Mouse (Mus musculus) mesoderm, embryonic 11.5 days (tissue): ENCODE results near the gene Actg1.
A peak's percentile ranks its signal among the peaks of the same experiment; 100 is the strongest.
"Not testable (repeated sequence)": the region's sequence is repeated elsewhere in the genome, so short reads cannot be mapped to it uniquely, and the experiment has no call there.

Experiments used
- DNase-seq: peaks from one replicate; pipeline ENCODE4 v3.0.0-alpha.2; 2012; ENCODE audit warnings: low read depth, low spot score

Gene Actg1

DNA sequence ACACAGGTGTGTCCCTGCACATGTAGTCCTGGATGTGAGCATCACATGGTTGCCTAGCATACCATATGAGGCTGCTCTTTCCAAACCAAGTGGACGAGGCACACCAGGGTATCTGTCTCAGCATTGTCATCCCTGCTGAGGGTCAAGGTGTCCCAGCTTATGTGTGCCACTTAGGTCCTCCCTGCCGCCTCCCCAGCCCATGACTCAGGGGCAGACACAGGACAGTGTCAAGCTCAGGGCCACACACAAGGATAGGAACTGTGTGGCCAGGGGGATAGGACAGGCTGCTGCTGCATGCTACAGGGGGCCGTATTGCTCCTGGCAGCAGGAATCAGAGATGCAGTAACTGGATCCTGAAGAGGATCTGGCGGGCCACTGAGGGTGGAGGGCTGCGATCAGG lies 12.4 kb upstream of the Actg1 start:
- DNase-seq = no peak

DNA sequence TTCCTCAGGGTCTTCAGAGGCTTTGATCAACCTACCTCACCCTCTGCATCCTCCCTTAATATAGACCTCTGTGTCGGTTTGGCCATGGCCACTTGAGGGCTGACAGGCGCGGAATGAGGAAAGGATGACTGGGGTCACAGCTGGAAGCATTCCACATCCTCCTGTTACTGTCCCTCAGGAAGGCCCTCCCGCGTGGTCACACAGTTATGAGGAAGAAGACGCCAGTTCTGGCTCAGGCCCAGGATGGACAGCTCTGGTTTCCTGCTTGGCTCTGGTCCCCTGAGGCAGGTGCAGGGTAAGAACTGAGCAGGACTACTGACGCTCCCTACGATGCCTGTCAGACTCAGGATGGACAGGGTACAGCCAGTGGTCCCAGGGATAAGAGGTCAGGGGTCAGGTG lies 11.7 kb upstream of the Actg1 start:
- peak; percentile 30 for DNase-seq

DNA sequence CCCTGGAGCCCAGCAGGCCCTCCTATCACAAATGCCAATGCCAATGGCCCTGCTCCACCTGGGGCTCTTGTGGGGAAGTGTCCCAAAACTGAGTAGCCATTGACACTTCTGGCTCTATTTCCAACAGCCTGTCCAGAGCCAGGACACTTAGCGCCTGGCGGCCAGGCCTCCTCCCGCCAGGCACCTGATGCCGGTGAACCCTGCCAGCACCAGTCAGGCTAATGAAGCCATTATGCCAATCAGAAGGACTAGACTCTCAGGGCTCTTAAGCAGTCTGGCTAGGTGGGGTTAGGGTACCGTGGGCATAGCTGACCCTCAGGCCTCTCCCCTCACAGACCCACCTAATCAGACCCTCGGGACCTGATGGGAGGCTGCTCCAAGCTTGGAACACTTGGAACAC lies 11.0 kb upstream of the Actg1 start:
- no peak for DNase-seq

DNA sequence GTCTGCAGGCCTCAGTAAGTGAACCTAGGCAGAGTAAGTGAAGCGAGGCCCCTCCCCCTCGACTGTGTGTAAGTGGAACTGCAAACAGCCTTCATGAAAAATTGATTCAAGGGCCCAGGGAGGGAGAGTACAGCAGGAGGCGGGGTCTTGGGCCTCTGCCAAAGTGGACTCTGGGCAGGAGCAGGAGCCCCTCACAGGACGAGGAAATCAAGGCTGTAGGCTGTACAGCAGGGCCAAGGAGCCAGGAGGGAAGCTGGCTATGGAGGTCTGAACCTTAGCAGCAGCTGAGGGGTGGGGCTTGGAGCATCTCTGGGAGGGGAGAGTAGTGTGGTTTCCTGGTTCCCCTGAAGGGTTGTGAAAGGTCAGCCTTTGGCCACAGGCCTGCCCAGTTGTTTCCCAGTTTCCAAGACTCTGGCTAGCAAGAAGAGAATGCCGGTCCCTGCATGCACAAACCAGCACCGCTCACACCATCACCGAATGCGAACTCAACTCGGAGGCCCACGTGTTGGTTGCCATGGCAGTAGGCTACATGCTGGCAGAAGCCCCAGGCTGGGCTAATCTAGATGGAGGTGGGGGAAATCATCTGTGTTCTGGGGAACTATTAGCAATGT lies 9.6 kb upstream of the Actg1 start:
- peak; percentile 77 for DNase-seq

DNA sequence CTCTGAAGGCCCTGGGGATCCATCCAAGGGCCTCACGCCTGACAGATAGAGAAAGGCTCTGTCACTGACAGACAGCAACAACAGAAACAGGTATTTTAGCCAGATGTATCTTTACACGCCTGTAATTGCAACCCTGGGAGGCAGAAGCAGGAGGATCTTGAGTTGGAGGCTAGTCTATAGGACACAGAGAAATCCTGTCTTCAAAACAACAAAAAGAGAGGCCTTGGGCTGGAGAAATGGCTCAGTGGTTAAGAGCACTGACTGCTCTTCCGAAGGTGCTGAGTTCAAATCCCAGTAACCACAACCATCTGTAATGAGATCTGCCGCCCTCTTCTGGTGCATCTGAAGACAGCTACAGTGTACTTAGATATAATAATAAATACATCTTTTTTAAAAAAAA lies 8.6 kb upstream of the Actg1 start:
- DNase-seq = no peak

DNA sequence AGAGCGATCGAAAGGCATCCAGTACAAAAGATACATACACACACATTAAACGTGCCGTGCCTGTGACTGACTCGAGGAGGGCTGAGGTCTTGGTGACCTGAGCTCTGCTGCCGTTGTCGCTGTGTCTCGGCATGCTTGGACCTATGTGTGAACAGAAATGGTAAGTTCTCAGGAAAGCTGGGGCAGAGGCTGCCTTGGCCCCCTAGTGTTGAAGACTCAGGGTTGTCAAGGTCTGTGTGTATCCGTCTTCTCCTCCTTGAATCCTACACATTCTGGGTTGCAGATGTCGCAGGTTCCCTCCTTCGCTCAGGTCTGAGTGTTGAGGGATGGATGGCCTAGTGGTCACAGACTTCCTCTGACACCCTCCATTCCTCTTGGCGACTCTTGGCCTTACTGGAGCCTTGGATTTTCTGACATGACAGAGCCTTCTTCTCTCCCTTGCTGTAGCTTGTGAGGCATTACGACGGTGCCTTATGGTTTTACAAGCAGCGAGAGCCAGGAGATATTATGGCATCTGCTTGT lies 8.0 kb upstream of the Actg1 start:
- DNase-seq = no peak

DNA sequence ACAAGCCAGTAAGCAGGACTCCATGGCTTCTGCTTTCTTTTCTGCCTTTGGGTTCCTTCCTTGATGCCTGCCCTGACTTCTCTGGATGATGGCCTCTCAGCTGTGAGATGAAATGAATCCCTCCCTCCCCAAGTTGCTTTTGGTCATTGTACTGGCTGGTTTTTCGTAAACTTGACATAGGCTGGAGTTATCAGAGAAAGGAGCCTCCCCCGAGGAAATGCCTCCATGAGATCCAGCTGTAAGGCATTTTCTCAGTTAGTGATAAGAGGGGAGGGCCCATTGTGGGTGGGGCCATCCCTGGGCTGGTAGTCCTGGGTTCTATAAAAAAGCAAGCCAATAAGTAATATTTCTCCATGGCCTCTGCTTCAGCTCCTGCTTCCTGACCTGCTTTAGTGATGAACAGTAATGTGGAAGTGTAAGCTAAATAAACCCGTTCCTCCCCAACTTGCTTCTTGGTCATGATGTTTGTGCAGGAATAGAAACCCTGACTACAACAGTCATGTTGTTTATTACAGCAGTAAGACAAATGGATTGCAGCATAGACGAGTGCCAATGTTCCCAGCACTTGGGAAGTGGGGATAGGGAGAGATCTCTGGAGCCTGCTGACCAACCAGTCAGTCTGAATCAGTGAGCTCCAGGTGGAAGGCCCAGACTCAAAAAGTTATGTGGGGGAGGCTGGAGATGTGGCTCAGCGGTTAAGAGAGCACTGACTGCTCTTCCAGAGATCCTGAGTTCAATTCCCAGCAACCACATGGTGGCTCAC lies 7.1 kb upstream of the Actg1 start:
- DNase-seq = no peak

DNA sequence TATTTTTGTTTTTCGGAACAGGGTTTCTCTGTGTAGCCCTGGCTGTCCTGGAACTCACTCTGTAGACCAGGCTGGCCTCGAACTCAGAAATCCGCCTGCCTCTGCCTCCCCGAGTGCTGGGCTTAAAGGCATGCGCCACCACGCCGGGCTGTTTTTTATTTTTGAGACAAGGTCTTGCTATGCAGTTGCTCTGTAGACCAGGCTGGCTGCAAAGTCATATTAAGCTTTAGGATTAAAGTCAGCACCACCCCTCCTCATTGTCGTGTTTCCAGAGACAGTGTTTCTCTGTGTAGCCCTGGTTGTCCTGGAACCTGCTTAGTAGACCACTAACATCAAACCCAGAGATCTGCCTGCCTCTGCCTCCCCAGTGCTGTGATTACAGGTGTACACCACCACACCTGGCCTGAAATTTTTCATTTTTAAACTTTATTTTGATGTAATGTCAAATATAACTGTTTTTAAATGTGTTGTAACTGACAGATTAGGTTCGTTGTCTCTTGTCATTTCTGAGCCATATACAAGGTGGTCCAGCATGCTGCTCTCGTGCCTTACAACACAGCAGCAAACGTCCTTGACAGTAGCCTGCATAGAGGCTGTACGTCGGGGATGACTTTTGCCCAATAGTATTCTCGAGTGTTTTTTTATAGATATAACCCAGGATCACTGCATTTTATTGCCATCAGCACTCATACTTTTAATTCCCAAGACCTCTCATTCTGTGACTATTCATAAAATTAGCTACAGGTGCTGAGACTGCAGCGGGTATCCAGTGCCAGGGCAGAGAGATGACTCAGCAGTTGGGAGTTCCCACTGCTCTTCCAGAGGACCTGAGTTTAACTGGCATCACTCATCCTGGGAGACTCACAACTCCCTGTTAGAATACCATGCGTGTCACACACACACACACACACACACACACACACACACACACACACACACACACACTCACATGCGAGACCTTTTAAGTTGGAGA lies 6.2 kb upstream of the Actg1 start:
- no peak for DNase-seq

DNA sequence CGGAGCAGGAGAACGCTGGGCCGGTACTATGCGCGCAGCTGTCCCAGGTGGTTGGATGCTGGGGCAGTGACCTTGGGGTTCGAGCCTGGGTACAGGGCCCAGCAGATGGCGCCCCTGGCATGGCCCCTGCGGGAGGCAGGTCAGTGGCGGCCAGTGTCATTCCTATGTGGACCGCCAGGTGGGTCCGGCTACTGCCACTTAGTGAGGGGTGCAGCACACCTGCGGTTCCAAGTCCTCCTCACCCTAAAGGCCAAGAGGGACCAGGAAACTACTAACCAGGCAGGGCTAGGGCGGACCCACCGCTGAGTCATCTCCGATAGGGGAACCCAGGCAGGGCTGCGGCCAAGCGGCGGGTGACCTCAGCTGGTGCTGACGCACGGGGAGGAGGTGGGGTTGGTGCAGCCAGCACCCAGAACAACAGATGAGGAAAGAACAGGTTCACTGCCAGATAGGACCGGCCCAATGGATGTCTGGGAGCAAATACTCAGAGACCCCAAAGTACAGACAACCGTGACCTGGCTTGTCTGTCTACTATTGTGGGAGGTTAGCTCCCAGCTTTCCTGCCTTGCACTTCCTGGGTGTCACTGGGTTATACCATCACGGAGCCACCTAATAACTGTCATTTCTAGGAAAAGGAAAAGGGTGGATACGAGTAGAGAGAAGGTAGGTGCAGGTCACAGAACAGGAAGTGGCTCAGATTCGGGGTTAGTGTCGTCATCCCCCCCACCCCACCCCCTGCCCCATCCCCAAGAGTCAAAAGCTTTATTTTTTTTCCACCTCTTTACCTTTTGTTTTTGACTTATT lies 5.4 kb upstream of the Actg1 start:
- peak; percentile 39 for DNase-seq

DNA sequence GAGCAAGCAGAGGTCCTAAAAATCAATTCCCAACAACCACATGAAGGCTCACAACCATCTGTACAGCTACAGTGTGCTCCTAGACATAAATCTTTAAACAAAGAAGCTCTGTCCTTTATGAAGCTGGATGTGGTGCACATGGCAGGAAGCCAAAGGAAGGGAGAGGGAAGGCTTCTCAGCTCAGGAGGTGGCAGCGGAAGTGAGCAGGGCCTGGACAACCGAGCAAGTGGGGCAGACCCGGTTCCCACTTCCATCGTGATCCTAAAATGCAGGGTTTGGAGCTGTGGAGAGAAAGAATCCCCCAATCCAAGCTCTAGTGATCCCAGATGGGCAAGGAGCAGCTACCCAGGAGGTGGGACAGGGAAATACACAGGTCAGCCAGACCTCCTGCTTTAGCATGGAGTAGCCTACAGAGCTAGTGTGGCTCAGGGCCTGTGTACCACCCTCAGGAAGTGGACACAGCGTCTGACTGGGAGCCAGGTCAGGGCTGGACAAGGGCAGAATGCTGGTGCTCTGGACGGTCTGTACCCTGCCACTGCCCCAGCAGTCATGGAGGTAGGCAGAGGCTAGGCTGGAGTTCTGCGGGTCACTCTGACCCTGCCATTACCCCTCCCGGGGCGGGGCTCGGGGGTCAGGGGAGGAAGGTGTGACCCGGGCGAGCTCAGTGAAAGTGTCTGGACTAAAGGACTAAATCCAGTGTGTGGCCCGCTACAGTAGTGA lies 4.4 kb upstream of the Actg1 start:
- DNase-seq = peak; percentile 68

DNA sequence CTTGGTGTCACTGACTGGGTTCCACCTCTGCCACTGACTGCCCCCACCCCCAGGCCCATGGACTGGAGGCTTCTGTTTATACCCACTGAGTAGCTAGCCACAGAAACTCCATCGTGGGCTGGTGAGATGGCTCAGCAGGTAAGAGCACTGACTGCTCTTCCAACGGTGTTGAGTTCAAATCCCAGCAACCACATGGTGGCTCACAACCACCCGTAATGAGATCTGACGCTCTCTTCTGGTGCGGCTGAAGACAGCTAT lies 3.7 kb upstream of the Actg1 start:
- not testable (repeated sequence) for DNase-seq

DNA sequence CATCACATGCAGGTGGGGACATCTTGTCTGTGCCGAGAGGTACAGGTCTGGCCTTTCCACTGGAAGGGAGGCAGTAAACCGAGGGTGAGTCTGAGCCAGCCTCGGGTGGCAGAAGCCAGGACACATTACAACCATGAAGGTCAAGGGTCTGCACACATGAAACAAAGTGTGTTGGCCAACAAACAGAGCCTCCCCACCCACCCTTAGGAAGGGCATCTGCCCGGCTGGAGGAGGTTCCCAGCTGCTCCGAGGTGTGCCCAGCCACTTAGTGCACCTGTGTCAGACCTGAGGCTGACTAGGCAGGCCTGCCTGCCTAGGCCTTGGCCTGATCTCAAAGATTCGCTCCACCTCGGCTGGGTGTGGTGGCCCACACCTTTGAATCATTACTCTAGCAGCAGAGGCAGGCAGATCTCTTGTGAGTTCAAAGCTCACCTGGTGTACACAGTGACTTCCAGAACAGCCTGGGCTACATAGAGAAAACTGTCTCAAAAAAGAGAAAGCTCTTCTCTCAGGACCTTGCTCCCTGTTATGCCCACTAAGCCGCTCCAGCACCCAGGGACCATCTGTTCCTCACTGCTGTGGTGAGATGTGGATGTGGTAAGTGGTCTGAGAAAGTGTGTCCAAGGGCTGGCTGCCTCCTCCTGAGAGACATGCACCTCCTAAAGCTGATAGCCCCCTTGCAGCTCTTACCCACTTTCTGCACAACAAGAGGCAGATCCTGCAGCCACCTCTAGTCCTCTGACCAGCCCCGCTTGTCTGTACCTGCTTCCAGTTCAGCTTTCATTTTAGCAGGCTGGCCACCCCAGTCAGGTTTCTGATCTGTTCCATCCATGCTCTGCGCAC lies 3.1 kb upstream of the Actg1 start:
- no peak for DNase-seq

DNA sequence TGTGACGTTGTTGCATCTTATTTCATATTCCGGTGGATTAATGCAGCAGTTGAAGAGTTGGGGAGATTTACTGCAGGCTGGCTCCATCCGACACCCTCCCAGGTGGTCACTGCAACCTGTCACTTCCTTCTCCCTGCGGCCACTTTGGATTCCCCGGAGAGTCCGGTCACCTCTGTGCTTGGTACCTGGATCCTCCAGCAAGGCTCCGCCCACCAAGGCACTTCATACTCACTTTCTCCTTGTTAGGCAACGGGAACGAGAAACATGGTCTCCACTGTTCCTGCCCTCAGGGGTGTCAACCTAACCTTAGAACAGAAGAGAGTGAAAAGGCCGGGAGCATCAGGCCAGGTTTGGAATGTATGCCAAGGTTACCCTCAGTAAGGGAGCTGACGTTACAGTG lies 2.4 kb upstream of the Actg1 start:
- no peak for DNase-seq

DNA sequence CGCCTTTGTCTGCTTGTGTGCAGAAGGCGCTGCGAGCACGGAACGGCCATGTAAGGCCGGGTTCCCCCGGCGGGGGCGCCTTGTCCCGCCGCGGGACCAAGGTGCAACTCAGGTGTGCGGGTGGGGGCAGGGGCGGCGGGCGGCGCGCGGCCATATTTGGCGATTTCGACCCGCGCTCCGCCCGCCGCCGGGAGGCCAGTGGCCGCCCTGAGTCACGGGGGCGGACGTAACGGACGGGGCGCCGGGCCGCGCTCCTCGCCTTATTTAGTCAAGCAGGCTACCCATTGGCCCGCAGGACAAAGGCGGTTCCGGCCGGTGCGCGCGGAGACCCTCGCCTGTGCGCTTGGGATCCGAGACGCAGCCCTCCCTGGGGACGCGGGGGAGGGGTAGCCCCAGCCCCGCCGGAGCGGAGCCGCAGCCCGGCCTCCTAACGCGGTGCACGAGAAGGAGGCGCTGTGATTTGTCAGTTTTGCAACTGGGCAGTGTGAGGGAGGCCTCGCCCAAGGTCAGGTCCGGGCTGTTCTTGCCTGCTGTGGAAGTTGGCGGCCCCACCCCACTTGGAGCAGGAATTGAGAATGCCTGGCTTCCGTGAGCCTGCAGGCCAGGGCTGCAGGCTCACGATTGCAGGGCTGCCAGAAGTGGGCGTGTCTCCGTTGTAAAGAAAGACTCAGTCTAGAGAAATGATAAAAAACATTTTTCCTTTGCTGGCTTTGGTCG lies 1.8 kb upstream of the Actg1 start:
- peak; percentile 95 for DNase-seq

DNA sequence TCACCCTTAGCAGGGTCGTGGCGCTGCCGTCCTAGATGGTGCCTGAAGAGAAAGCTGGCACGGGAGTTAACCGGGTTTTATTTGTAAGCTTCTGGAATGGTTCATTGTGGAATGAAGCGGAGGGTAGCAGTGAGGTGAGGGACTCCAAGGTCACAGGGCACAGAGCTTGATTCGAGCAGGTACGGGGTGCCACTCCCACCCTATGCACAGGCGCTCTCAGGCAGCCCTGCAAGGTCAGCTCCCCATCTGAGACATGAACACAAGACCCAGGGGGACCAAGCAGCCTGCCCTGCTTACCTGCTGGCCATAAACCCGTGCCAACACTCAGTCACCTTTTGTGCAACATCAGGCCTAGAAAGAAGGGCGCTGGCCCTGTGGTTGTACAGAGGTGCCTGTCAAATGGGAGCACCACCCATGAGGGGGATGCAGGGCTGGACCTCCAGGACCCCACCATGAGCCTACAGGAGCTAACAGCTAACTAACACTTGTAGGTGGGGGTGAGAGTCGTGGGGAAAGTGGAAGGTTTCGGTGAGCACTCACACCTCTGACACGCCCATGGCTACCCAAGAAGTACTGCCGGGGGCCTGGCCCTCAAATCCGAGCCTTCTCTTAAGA lies 1.1 kb upstream of the Actg1 start:
- no peak for DNase-seq

DNA sequence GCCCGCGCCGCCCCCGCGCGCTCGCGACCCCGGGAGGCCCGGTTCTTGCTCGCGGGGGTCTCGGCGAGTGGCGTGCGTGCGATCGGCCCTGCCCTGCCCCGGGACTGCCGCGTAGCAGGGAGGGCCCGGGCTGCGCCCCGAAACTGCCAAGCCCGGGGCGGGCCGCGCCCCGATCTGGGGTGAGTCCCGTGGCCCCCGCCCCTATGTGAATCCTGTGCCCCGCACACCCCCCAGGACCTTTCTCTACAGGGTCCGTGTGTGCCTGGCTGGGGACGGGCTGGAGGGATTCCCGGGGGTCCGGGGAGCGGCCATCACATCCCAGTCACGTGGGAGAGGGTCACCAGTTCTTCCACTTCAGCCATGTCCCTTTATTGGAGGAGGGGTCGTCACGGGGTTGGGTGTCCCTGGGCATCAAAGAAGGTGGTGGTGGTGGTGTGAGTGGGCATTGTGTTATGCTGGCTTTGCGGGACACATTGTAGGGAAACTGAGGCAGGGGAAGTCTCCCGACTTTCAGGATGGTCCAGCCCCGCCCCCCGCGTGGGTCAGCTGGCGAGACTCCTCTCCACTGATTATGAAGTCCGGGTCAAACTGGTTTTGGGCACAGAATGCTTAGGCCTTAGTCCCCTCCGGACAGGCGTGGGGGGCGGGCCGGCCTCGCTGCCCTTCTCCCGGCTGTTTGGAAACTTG lies 485 bp upstream of the Actg1 start:
- DNase-seq = peak; percentile 83

DNA sequence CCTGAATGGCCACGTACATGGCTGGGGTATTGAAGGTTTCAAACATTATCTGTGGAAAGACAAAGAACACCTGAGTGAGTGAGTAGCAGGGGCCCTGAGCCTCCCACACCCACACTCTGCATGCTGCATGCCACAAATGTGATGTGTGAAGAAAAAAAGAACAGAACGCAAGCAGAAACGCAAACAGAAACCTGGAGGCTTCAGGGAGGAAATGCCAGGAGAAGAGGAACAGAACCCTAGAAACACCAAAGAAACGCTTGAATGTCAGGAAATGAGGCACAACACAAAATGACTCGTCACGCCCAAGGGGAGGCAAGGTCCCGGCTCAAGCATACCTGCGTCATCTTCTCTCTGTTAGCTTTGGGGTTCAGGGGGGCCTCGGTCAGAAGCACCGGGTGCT lies 1.0 kb downstream of the Actg1 start:
- DNase-seq = no peak

DNA sequence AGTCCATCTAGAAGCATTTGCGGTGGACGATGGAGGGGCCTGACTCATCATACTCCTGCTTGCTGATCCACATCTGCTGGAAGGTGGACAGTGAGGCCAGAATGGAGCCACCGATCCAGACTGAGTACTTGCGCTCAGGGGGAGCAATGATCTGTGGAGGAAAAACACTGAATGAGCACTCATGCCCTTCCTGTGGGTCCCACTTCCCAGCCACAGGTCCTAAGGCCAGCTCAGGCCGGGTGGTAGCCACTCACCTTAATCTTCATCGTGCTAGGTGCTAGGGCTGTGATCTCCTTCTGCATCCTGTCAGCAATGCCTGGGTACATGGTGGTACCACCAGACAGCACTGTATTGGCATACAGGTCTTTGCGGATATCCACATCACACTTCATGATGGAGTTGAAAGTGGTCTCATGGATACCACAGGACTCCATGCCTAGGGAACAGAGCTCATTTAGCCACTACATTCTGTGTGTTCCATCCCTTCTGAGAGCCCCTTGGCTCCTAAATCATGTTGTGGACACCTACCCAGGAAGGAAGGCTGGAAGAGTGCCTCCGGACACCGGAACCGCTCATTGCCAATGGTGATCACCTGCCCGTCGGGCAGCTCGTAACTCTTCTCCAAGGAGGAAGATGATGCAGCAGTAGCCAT lies 1.8 kb downstream of the Actg1 start:
- DNase-seq = not testable (repeated sequence)
